Mouse (Mus musculus) thymus, postnatal 0 days (tissue): ENCODE measurements at regions not wholly inside any gene's neighbourhood (a gene's known extent, or its start where the extent isn't known, plus 50 kb on each side); places are given as distances from the start of the nearest gene placed in this dataset.

ENCODE experiments used
- DNase-seq: peaks from one replicate; pipeline ENCODE4 v3.0.0-alpha.2; 2015; ENCODE audit warnings: low spot score

DNA sequence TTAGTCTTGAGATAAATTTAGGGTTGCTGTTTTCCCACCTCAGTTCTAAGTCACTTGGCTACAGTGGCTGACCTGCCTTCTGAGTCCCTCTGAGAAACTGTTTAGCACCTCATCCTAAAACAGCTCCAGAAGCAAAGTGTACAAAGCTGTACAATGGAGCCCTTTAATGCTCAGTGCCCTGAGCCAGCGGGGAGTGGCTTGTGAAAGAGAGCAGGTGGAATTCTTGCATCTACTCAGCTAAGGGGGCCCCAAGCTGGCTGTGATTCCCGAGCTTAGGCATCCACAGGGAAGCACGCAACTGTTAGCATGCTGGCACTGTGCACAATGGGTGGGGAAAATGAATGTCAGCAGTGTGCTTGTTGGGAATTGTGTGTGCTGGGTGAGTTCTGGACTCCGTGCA lies 63.2 kb upstream of the Kcnj15 start:
- no peak for DNase-seq

DNA sequence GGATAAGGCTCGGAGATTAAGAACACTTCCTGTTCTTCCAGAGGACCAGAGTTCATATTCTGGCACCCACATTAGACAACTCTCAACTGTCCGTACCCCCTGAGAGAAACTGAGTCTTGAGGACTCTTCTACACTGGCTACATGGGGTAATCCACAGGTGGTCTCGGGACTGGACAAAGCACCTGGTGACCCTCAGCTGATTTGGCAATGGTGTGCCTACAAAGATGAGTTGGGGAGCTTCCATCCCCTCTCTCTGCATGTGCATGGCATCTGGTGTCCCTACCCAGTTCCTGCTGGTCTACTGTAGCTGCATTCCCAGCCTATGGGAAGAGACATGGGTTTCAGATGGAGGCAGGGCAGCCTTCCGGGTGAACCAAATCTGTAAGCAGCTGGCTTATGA lies 61.2 kb upstream of the Kcnj15 start:
- no peak for DNase-seq

DNA sequence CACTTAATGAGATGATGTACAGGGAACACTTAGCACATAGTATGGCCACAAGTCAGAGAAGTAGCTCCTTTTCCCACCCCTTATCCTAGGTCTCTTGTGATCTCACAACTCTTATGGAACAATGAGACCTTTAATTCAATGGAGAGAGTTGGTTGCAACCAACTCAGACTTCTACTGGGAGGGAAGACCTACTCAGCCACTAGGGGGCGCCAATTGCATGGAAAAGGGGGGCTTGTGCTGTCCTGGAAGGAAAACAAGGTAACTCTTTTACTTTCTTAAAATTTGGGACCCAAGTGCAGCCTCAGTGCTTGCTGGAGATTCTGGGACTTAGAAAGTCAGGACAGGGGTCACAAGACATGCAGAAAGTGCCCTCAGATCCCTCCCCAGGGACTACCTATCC lies 60.7 kb upstream of the Kcnj15 start:
- DNase-seq: peak; percentile 73

DNA sequence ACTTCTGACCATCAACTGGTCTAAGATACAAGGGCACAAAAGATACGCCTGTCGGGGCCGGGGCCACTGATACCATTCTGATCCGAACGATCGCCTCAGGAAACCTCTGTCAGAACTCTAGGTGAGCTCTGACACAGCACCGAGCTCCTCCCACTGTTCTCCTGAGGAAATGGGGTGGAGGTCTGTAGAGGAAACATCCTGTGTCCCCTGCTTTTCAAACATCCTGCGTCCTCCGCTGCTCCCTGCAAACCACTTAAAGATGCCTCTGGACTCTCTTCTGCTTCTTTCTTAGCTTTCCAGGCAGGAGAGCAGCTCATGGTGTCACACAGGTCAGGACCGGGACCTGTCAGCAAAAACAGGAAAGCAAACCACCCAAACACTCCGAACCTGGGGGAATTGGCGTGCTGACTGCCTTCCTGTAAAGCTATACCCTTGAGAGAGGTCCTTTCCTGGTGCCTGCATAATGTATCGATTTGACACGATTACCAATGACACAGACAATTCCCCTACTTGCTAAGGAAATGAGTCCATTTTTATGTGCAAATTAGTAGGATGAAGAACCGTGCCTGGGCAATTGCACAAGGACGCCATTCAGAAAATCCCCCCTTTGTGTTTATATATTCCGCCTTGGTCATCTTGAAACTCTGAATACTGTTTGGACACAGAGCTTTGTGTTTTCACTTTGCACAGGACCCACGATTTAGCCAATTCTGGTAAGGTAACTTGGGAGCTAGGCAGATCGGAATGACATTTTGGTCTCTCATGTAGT lies 58.4 kb upstream of the Kcnj15 start:
- DNase-seq: no peak

DNA sequence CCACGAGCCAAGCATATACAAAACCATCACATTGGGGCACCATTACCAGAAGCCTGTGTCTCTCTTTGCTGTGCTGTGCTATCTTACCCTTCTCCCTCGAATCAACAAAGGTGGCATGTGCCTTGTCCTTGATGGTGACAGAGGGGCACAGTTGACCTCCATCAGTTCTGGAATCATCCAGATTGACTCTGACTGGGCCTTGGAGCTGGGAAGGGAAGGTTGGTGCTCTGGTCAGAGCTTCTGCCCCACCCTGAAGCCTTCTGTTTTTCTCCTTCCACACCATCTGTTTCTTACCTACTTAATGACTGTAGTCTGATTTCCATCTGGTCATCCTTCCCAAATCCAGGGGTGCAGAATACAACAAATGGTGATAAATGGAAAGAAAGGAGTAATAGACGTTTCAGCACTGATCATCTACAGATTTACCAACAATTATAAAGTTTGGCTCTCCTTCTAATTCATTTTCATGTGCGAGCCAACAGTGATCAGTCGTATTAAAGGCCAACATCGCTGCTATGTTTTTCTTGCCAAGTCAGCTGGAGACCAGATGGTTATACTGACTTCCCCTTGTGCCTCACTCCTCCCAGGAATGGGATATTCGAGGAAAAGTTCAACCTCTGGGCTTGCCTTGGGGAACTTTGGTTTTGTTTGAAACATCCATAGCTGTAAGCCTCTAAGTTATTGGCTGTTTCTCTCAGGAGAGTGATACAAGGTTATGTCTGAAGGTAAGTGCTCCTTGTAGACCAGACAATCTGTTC lies 55.1 kb upstream of the Kcnj15 start:
- no peak for DNase-seq

DNA sequence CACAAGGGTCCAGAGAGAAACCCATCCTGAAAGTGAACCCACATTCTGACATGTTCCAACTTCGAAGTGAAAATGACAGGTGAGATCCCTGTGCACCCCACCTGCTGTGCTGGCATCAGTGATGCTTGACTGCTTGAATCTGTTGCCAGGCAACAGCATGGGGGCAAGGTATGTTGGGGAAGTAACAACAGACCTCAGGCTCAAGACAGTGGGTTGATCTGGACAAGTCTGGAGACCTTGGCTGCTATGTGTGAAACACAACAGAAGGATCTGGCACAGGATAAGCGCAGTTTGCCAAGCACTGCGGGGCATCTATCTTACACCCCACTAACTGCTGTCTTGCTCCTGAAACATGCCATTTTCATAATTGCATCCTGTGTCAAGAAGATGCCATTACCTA lies 54.3 kb upstream of the Kcnj15 start:
- no peak for DNase-seq

DNA sequence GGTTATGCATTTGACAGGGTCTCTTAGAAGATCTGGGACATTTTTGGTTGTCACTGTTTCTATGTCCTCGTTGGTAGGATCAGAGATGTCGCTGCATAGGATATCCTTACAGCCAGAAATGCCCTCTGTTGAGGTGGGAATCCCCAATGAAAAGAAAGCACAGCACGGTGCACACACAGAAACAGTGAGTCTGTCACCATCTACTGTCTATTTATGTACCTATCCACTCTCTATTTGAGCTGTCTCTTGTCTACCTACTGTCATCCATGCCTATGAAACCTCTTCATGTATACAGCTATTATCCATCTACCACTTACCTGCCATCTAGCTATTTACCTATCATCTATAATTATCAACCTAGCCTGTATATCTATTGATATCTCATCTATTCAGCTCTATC lies 53.6 kb upstream of the Kcnj15 start:
- no peak for DNase-seq

DNA sequence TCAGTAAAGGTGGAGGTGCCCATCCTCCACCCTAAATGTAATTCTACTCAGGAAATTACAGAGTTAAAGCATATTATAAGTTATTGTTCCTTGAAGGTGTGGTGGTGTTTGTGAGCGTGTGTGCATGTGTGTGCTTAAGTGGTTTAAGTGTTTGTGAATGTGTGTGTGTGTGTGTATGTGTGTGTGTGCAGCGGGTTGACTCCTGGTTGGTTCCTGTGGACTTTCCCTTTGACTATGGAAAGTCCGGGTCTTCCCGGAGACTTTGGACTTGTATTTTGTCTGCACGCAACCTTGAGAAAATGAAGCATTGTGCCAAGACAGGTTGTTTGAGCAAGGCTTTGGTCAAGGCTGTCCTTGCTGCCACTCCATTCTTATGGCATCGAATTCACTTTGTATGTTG lies 52.9 kb upstream of the Kcnj15 start:
- DNase-seq: no peak

DNA sequence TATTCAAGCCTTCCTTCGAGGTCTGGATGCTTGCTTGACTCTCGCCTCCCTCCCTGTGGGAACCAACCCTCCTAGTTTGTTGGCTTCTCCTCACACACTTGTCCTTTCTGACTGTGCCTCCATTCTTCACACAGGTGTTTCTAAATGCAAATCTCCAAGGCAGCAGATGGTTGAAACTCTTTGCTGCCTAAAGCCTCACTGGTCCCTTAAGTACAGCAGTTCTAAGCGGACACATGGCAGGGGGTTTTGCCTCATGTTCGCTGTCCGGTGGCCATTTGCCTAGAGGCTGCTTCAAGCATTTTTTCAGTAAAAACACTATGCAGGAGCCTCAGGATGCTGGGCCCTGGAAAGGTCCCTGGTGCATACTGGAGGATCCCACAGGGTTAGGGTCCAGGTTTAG lies 50.9 kb upstream of the Kcnj15 start:
- DNase-seq: no peak

DNA sequence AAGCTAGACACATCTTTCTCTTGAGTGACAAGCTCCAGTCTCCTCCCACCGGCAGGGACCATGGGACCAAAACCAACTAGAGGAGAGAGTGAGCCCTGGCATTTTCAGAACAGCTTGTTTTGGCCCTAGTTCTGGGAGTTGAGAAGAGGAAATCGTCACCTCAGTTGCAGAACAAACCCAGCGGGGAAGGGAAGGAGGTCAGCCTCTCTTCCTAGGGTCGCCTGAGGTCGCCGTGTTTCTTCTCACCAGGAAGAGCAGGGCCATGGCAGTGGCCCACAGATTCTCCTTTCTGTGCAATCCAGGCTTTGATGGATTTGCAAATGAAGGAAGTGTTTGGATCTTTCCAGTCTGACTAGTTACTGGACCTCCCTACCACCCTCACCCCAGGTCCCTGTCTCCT lies 49.8 kb upstream of the Kcnj15 start:
- no peak for DNase-seq
